Mouse (Mus musculus) c-Kit-positive CD71-negative TER-119-negative erythroid progenitor cells, embryonic 14.5 days (primary cell): ENCODE measurements around the gene Cldn7.

Experiments used
- DNase-seq: peaks from one replicate; pipeline ENCODE4 v3.0.0-alpha.2; 2013; ENCODE audit warnings: low read depth

The Cldn7 gene

DNA sequence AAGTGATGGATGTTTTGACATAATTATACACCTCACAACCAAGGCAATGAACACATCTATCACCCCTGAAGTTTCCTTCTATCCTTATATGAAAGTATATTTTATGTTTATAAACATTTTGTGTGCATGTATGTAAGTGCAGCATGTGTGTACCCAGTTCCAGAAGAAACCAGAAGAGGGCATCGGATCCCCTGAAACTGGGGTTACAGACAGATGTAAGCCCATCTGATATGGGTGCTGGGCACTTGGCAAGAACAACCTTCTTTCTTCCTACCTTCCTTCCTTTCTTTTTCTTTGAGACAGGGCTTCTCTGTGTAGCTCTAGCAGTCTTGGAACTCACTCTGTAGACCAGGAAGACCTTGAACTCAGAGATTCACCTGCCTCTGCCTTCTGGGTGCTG lies 8.4 kb upstream of the Cldn7 start:
- DNase-seq: no peak

DNA sequence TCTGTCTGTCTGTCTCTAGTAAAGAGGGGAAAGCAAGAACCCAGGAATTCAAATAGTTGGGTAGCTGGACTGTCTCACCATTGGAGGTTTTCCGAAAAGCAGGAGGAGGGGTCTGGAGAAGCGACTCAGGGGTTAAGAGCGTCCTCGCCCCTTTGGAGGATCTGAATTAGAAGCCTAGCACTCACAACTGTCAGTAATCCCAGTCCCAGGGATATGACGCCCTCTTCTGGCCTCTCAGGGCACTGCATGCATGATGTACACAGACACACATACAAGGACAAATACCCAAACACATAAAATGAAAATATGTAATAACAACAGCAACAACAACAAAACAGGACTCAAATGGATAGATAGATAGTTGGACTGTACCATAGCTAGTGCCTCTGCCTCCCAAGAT lies 4.0 kb upstream of the Cldn7 start:
- no peak for DNase-seq

DNA sequence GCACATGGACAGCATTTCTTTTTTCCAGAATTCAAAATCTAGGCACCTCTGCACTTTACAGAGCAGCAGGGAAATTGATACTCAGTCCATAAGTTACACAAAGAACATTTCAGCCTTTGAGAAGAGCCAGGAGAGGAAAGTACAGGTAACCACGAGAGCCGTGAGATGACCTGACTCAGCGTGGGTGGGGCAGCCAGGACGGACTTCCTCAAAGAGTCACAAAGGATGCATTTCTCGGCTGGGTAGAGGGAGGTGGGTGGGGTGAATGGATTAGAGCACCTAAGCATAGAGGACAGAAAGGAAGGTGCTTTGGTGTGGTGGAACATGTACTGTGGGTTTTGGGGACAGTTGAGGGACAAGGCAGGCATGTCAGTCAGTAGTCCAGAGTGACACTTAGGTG lies 2.7 kb upstream of the Cldn7 start:
- no peak for DNase-seq

DNA sequence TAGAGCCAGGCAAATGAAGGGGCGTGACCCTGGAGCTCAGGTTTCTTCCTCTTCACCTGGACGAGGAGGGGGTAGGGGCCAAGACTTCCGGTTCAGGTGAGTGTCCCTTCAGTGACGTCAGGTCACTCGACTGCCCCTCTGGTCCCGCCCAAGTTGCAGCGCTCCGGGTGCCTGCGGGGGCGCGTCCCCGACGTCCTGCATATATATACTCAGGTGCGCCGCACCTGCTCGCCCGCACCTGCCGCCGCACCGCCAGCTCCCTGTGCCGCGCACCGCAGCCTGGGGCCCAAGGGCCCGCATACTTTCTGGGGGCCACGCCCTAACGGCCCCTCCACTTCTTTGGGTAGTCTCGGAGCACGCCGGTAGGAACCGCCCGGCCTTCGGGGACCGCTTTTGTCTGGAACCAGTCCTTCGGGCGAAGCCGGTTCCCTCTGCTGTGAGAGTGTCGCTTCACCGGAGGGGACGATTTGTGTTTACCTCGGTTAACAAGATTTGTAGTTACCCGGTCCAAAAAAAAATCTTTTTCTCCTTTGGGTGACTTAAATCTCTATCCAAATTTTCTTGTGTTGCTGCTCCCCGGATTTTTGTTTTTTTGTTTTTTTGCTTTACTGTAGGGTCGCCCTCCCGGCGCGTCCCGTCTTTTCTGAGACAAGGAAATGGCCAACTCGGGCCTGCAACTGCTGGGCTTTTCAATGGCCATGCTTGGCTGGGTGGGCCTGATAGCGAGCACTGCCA lies 859 bp downstream of the Cldn7 start:
- DNase-seq: no peak

DNA sequence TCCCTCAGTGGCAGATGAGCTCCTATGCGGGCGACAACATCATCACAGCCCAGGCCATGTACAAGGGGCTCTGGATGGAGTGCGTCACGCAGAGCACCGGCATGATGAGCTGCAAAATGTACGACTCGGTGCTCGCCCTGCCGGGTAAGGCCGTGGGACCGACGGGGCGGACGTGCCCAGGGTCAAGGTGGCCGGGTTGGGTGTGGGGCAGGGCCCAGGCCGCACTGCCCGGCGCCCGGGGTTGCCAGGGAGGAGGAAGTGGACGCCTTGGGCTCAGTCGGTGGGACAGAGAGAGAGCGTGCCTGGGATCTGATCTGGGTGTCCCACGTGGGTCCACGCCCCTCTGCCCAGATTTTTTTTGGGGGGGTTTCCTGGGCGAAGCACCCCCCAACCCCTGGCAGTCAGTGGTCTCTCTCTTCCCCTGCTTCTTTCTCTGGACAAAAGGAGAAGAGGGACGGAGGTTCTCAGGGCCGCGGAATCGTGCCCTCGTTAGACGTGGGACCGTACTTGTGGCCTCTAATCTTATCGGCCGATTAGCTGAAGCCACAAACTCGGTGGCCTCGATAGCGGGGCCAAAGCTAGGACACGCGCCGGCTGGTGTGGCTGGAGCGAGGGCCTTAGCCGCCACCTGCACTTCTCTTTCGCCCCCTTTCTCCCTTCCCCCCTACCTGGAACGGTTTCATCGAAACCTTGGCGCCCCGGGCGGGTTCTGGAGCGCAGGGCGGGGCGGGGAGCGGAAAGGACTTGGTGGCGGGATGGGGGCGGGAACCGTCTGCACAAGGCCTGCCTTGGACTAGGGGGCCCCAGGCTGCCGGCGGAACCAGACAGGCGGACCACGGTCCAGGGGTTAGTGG lies 1.7 kb downstream of the Cldn7 start:
- DNase-seq: no peak

DNA sequence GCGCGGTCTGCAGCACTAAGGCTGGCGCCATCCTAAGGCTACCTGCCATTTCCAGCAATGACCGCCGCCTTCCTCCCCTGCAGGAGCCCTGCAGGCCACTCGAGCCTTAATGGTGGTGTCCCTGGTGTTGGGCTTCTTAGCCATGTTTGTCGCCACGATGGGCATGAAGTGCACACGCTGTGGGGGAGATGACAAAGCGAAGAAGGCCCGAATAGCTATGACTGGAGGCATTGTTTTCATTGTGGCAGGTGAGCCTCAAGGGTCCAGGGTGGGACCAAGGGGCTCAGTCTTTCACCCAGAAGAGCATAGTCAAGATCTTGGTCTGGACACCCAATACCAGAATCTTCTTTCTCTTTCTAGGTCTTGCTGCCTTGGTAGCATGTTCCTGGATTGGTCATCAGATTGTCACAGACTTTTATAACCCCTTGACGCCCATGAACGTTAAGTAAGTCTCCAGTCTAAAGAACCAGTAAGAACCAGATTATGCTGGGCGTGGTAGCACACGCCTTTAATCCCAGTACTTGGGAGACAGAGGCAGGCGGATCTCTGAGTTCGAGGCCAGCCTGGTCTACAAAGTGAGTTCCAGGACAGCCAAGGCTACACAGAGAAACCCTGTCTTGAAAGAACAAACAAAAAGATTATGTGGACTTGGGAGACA lies 2.4 kb downstream of the Cldn7 start:
- DNase-seq: no peak

DNA sequence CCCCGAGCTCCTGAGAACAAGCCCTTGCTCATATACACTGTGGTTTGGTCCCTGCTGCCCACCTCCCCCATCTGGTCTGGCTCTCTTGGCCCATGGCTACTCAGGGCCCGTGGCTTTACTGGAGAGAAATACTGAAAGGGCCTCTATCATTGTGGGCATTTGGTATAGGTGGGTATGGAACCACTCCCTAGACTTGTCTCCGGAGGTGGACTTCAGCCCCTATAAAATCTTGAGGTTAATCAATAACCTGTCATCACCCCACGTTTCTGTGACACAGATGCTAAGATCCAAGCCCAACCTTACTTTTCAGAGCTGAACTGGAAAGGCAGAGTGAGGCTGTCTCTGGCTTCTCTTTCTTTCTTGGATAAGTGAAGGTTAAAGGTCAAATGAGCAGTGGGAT lies 4.2 kb downstream of the Cldn7 start:
- DNase-seq: no peak

DNA sequence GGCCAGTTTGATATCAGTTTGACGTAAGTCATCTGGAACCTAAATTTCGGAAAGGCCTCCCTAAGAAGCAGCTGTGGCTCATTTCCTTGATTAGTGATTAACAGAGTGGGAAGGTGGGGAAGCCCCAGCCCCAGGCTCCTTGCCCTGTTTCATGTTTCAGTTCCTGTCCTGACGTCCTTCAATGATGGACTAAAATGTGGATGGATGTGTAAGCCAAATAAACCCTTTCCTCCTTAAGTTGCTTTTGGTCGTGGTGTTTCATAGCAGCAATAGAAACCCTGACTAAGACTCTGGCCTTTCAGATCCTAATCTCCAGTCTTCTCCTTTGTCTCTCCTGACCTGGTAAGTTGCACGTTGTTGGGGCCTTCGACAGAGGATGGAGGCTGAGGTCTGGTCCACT lies 5.6 kb downstream of the Cldn7 start:
- no peak for DNase-seq

DNA sequence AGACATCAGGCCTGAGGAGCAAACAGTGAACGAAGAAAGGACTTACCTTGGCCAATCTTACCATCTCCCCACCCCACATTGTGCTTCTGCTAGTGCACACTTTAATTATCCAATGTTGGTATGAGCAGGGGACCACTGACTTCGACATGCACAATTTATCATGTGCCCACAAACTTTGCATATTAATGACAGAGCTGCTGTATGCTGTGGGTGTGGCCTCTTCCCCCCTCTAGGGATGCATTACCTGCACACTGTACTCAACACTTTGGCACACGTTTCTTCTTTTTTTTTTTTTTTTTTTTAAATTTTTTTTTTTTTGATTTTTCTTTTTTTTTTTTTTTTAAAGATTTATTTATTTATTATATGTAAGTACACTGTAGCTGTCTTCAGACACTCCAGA lies 6.2 kb downstream of the Cldn7 start:
- no peak for DNase-seq

DNA sequence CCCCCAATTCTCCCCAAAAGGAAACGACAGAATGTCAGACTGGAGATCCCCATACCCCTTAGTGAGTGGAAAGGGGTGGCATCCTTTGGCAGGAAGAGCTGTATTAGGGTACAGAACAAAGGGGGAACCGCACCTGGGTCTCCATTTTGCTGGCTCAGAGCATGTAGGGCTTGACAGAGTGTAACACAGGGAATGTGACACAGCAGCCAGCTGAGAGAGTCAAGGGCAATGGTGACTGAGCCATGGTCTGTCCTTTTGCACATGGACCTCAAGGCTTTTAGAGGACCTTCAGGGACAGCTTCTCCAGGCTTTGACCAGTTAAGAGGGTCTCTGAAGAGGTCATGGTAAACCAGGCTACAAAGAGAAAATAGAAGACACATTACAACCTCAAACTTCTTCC lies 10.3 kb downstream of the Cldn7 start:
- DNase-seq: no peak

DNA sequence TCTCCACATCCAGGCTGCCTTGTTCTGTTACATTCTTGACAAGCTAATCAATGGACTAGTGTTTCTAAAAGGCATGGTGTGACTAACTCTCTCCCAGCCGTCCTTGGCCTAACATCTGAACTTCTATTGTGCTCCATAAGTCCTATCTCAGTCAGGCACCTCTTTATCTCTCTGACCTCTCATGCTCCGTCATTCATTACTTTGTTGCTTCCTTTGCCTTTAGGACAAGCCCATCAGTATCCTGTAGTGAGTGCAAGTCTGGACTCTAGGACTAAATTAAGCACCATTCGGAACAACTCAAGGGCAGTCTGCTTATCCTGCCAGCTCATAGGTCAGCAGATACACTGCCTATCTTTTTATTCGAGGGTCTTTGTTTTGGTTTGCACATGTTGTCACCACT lies 11.7 kb downstream of the Cldn7 start:
- no peak for DNase-seq

DNA sequence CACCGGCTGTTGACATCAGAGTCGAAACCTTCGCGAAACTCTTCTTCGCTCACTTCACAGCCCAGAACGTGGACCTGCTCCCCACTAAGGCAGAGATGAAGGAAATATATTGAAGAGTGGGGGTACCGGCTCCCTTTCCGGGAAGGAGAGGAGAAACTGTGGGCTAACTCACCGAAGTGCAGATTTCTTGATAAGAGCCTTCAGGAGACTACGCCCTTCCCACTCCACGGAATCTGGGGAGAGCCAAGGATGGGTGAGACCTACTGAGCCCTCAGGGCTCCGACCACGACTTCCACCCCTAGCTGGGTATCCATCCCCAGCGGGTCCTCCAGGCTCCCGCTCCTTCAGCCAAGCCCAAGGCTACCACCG lies 15.2 kb downstream of the Cldn7 start:
- no peak for DNase-seq

DNA sequence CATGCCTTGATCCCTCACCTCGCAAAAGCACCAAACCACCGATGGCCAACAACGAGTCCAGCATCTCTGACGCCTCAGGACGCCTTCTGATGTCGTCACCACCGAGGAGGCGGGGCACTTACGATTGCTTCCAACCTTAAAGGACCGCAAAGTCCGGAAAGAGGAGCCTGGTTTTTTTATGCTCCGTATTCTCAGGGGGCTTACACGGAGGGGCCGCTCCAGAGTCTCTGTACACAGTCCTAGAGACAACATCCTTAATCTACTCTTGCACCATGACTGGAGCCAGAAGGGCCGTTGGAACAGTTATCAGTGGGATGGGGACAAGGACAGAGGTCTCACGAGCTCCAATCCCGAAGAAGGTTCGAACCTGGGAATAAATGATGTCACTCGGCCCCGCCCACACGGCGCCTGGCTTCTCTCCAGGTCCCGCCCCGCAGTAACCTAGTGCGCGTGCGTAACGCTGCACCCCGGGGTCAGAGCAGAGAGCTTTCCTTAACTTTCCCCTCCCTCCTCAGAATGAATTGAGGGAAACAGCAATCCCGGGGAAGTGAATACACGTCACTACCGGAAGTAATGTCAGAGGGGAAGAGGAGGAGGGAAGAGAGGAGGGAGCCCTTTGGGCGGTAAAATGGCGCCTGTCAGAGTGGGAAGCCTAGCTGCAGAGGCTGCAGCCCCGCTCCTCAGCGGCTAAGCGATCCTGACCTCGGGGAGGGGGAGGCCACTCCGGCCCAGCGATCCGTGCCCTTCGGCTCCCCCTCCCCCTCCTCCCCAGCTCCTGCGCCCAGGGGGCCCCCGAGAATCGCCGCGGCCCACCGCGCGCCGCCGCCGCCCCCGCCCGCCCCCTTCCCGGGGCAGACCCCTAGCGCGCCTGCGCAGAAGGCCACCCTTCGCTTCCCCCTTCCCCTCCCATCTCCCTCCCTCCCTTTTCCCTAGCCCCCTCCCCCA lies 15.9 kb downstream of the Cldn7 start:
- peak; percentile 98 for DNase-seq

DNA sequence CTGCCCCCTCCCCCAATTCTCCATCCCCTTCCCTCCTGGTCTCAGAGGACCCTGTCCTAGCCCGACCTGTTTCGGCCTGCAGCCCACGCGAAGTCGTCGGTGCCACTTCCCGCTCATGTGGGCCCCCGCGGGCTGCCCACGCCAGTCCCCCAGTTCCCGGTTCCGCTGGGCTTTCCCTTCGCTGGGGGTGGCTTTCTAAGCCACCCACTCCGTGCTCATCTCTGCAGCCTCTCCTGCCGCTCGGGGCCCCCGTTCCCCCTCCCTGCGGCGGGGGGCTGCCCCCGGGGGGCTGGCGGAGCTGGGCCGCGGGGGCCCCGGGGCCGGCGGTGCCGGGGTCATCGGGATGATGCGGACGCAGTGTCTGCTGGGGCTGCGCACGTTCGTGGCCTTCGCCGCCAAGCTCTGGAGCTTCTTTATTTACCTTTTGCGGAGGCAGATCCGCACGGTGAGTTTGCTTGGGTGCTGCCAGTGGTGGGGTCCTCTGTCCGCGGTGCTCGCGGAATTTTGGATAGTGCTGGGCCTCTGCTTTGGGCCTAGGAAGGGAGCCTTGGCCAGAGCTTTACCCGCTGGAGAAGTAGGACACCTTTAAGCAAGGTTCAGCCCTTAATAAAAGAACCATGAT lies 16.7 kb downstream of the Cldn7 start, which contains the start of gene Ctdnep1:
Ctdnep1 (plus strand) TSS at position 16 of the 622 bp plus-strand sequence.
- DNase-seq: no peak

DNA sequence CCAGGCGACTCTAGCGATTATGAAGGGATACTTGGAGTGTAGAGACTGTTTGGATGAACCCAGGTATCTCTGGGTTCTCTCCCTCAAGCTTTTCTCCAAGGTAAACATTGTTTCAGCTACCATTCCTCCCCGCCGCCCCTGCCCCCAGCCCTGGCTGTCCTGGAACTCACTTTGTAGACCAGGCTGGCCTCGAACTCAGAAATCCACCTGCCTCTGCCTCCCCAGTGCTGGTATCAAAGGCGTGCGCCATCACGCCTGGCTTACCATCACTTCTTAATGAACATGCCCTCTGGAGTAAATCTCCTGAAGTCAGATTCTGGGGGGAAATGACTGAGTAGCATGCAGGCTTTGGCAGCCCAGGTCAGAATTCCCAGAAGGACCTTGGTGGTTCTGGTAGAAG lies 17.6 kb downstream of the Cldn7 start, which contains the start of gene Elp5:
Elp5 (minus strand) TSS at position 293 of the 400 bp plus-strand sequence.
- DNase-seq: no peak

DNA sequence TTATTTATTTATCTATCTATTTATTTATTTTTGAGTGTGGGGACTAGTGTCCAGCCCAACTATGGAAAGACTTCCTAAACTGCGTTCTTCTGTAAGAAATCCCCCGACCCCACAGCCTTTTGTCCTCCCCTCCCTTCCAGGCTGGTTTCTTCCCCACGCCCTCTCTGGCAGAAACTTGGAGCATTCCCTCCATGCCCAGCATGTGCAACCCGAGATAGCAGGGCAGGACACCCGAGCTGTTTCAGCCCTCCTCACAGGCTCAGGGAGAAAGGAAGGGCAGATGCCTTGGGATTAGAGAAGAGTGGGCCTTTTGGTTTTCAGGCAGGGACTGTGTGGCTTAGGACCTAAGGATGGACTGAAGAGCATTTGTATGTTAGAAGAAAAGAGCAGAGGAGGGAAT lies 18.3 kb downstream of the Cldn7 start:
- DNase-seq: no peak

DNA sequence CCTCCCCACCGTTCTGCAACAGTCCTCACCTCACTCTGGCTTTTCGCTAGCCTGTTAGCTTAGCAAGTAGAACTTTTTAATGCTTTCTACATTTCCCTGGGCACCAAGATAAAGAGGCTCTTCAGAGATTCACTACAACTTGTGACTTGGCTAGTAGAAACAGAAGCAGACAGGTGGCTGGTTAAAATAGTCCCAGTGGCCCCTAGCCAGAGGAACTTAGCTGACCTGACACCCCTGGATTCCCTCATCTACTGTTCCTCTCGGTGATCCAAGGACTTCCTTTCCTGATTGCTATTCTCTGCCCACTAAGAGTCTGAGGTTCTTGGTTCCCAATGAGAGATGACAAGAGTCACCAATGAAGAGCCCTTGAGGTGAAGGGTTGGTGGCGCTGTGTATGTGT lies 18.8 kb downstream of the Cldn7 start:
- no peak for DNase-seq

DNA sequence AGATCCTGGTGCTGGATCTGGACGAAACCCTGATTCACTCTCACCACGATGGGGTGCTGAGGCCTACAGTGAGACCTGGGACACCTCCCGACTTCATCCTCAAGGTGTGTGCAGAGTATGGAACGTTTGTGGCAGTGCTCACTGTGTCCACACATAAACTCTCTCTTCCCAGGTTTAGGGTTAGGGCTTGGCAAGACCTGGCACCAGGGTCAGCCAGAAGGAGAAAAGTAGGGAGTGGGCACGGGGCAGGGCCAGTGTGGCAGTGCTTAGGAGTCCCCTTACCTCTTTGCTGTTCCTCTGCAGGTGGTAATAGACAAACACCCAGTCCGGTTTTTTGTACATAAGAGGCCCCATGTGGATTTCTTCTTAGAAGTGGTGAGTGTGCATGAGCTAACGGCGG lies 19.9 kb downstream of the Cldn7 start:
- DNase-seq: no peak

DNA sequence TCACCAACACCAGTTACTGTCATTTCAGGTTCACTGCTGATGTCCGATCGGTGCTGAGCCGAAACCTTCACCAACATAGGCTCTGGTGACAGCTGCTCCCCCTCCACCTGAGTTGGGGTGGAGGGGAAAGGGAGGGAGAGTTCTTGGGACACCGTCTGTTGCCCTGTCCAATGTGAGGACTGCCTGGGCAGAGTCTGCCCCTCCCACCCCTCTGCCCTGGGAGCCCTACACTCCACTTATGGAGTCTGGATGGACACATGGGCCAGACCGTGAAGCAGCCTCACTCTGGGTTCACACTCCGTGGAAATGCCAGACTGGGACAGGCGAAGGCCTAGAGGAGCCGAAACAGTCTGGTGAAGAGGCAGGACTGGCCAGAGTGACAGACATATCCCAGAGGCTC lies 25.4 kb downstream of the Cldn7 start:
- no peak for DNase-seq

DNA sequence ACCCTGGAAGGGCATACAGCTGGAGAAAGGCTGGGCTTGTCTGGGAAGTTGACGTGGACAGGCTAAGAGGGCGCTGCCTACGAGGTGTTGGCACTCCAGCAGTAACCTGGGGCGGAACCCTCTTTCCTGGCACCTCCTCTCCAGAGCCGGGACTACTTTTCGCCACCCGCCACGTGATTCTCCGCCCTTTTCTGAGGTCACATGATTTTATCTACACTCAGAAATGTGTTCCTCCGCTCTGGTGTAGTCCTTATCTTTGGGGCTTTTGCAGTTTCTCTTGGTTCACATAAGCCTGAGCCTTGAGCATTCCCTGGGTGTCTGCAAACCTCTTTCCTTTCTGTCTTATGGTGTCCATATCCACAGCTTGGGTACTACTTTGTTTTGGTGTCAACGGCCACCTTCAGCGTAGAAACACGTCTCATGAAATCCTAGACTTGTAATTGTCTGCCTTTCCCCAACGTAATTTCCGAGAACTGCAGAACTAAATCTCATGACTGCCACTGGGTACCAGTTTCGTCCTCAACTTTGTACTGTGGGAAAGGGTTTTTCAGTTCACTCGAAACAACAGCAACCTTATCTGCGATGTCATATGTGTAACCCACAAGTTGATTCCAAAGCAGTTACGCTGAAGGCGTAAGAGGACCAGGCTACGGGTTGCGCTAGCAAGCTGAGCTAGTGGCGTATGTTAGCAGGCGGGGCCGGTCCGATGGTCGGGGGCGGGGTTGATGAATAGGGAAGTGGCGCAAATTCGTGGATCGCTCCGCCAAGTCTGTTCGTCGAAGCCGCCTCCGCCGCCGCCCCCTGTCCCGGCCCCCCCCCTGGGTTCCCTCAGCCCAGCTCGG lies 26.5 kb downstream of the Cldn7 start, which contains the start of gene Gabarap:
Gabarap (plus strand) TSS at position 294 of the 842 bp plus-strand sequence.
- peak; percentile 96 for DNase-seq
